Mouse (Mus musculus): ENCODE data around the gene Lrch1. TPM values are rescaled to one million over a fixed set of nuclear protein-coding genes. Genes with fewer than 3 reads are reported as not detected.

Lrch1 gene
- polyA plus RNA-seq, 1 experiment from 2014 or later, result 13.5 TPM

DNA sequence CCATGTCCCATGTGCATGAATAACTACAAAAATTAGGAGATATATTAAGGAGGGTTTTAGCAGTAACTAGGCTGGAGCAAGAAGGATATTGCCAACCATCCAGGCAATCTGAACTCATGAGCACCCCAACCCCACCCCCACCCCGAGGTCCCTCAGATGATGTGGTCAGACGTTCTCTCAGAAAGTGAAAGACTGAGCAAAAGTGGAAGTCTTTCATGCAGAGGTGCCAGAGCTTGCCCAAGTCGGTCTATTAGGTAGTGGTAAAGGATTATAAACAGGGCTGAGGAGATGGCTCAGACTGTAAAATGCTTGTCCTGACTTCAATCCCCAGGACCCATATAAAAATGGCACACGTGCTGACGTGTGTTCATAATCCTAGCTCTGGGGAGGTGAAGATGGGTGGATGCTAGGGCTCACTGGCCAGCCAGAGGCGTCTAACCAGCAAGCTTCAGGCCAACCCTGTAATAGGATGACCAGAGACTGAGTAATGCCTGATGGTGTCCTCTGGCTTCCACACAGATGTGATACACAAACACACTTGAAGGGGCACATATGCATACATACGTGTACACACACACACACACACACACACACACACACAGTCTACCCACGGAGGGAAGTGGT is 18.8 kb downstream of the Lrch1 start:
- no peaks in the 10 kb centered on the region for H3K36me3 ChIP-seq (ENCODE audit: insufficient read depth, low read length)
- TF ChIP-seq EP300 (IDR thresholded peaks at IDR 0.05) (no peak), CTCF (IDR thresholded peaks at IDR 0.05) (no peak)
- no peaks in the 10 kb centered on the region for H3K9me3 ChIP-seq (ENCODE audit: low read length)
- no peak overlapping the region for H3K4me3 ChIP-seq (ENCODE audit: low read depth, low read length)
- no peak overlapping the region for H3K27ac ChIP-seq (ENCODE audit: low read length)
- H3K4me2 ChIP-seq (replicated peaks; ENCODE audit: low read depth, low read length), result no peak overlapping the region
- ATAC-seq (no peak), DNase-seq (ENCODE audit: low spot score) (no peak)
- H3K4me1 ChIP-seq (ENCODE audit: insufficient read depth, low read depth, low read length), result no peaks in the 10 kb centered on the region
- no peak overlapping the region for H3K9ac ChIP-seq (replicated peaks; ENCODE audit: low read depth)
- no peaks in the 10 kb centered on the region for H3K27me3 ChIP-seq (replicated peaks; ENCODE audit: insufficient read depth, low read length)
- 86% methylated on average over 8 of the region's 8 CpGs for WGBS

DNA sequence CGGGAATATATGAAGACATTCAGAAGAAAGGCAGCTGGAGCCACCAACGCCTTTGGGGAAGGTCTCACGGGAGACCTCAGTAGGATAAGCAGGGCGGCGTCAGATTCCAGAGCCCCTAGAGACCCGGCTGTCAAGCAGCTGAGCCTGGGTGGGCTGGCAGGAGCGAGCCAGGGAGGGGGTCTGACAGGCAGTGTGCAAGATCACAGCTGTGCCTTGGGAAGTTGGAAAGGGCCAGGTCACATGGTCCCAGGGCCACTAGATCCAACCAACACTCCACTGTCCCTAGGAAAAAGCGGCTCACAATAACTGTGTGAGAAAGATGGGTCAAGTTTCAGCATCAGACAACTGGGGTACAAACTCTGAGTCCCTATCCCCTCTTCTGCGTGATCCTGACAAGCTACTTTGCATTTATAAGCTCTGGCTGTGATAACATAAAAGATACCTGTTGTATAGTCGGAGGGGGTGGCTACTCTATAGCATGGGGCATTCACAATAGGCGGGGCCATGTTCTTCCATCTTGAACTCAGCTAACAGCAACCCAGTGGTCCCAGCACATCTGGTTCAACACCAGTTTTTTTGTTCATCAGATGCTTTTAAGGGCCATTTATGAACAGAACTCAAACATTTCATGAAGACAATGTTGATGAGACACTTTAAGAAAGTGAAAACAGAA is 20.6 kb downstream of the Lrch1 start:
- peak; percentile 57 for ATAC-seq
- TF ChIP-seq EP300 (IDR thresholded peaks at IDR 0.05) (no peak), CTCF (IDR thresholded peaks at IDR 0.05) (no peak)
- Histone ChIP-seq H3K36me3 (ENCODE audit: insufficient read depth, low read length) (no peaks in the 10 kb centered on the region), H3K27me3 (replicated peaks; ENCODE audit: insufficient read depth, low read length) (no peaks in the 10 kb centered on the region), H3K9ac (replicated peaks; ENCODE audit: low read depth) (no peak overlapping the region), H3K9me3 (ENCODE audit: low read length) (no peaks in the 10 kb centered on the region), H3K4me3 (ENCODE audit: low read depth, low read length) (no peak overlapping the region), H3K27ac (ENCODE audit: low read length) (no peak overlapping the region), H3K4me2 (replicated peaks; ENCODE audit: low read depth, low read length) (no peak overlapping the region), H3K4me1 (ENCODE audit: insufficient read depth, low read depth, low read length) (no peaks in the 10 kb centered on the region; the same call in 1 of the 2 replicates)
- no peak for DNase-seq (ENCODE audit: low spot score)
- WGBS, result 42% methylated on average over 11 of the region's 11 CpGs

DNA sequence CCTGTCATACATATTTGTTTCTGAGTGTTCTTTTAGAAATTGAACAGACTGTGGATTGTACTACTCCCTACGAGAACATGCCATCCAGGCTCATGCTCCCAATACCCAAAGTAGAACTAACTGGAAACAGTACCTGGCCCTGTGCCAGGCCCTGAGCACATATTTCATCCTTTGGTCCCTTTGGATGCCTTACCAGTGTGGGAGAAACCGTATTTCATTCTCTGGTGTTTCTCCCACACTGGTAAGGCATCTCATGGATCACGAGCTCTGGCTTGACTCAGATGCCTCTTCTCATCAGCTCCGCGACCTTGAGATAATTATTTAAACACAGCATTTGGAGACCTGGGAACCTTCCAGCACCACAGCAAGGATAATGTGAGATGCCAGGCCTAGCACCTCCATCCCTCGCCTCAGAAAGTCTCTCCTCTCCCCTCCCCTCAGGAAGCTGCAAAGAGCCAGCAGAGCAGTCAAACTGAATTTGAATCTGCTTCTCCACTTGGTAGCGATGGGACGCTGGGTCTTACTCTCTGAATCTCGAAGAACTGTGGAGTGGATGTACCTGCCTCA is 21.6 kb downstream of the Lrch1 start:
- 76% methylated on average over 9 of the region's 9 CpGs for WGBS
- Histone ChIP-seq H3K4me1 (ENCODE audit: insufficient read depth, low read depth, low read length) (no peaks in the 10 kb centered on the region; the same call in 1 of the 2 replicates), H3K9ac (replicated peaks; ENCODE audit: low read depth) (no peak overlapping the region), H3K36me3 (ENCODE audit: insufficient read depth, low read length) (no peaks in the 10 kb centered on the region), H3K4me3 (ENCODE audit: low read depth, low read length) (no peak overlapping the region), H3K9me3 (ENCODE audit: low read length) (no peaks in the 10 kb centered on the region), H3K27me3 (replicated peaks; ENCODE audit: insufficient read depth, low read length) (no peaks in the 10 kb centered on the region), H3K27ac (ENCODE audit: low read length) (no peak overlapping the region), H3K4me2 (replicated peaks; ENCODE audit: low read depth, low read length) (no peak overlapping the region)
- ATAC-seq (no peak), DNase-seq (ENCODE audit: low spot score) (no peak)
- TF ChIP-seq CTCF (IDR thresholded peaks at IDR 0.05) (no peak), EP300 (IDR thresholded peaks at IDR 0.05) (no peak)

DNA sequence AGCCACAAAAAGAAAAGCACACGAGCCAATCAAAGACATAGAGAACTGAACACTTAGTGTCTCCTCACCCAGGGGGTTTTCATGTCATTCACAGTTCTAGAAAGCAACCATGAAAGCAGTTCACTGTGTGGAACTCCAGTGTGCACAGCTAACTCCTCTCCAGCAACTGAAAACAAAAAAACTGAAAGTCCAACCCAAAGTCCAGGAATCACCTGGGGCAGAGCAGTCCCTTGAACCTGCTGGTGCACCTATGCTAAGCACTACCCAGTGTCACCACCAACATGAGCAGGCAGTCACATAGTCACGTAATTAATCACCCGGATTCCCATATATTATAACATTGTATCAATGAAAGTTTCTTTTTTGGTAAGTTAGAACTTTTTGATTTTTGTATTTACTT is 23.2 kb downstream of the Lrch1 start:
- Histone ChIP-seq H3K27me3 (replicated peaks; ENCODE audit: insufficient read depth, low read length) (no peaks in the 10 kb centered on the region), H3K9me3 (ENCODE audit: low read length) (no peaks in the 10 kb centered on the region), H3K36me3 (ENCODE audit: insufficient read depth, low read length) (no peaks in the 10 kb centered on the region), H3K27ac (ENCODE audit: low read length) (no peak overlapping the region), H3K9ac (replicated peaks; ENCODE audit: low read depth) (no peak overlapping the region), H3K4me1 (ENCODE audit: insufficient read depth, low read depth, low read length) (no peaks in the 10 kb centered on the region; the same call in 1 of the 2 replicates), H3K4me2 (replicated peaks; ENCODE audit: low read depth, low read length) (no peak overlapping the region), H3K4me3 (ENCODE audit: low read depth, low read length) (no peak overlapping the region)
- no peak for TF ChIP-seq CTCF (IDR thresholded peaks at IDR 0.05)
- no peak for TF ChIP-seq EP300 (IDR thresholded peaks at IDR 0.05)
- DNase-seq (ENCODE audit: low spot score) (no peak), ATAC-seq (no peak)
- WGBS, result 76% methylated on average over 3 of the region's 3 CpGs

DNA sequence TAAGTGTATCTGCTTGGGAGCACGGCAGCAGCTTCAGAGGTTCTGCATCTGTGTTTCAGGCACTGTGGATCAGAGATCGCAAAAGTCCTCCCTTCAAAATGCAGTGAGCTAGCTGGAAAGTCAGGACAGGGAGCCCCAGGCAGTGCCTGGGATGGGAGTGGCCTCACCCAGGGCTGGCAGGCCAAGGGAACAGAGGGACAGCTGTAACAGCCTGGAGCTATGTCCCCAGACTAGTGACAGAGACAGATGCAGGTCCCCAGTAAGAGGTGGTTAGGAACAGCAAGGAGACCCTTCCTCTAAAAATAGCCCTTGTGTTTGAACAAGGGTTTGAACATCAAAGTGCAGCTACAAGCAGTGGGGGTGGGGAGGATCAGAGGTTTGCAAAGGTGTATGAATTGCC is 23.6 kb downstream of the Lrch1 start:
- H3K36me3 ChIP-seq (ENCODE audit: insufficient read depth, low read length), result no peaks in the 10 kb centered on the region
- H3K27ac ChIP-seq (ENCODE audit: low read length), result no peak overlapping the region
- H3K9ac ChIP-seq (replicated peaks; ENCODE audit: low read depth), result no peak overlapping the region
- ATAC-seq (no peak), DNase-seq (ENCODE audit: low spot score) (no peak)
- H3K4me2 ChIP-seq (replicated peaks; ENCODE audit: low read depth, low read length), result no peak overlapping the region
- no peaks in the 10 kb centered on the region; the same call in 1 of the 2 replicates for H3K4me1 ChIP-seq (ENCODE audit: insufficient read depth, low read depth, low read length)
- no peaks in the 10 kb centered on the region for H3K9me3 ChIP-seq (ENCODE audit: low read length)
- H3K4me3 ChIP-seq (ENCODE audit: low read depth, low read length), result no peak overlapping the region
- WGBS, result 68% methylated on average over 2 of the region's 2 CpGs
- H3K27me3 ChIP-seq (replicated peaks; ENCODE audit: insufficient read depth, low read length), result no peaks in the 10 kb centered on the region
- TF ChIP-seq CTCF (IDR thresholded peaks at IDR 0.05) (no peak), EP300 (IDR thresholded peaks at IDR 0.05) (no peak)

DNA sequence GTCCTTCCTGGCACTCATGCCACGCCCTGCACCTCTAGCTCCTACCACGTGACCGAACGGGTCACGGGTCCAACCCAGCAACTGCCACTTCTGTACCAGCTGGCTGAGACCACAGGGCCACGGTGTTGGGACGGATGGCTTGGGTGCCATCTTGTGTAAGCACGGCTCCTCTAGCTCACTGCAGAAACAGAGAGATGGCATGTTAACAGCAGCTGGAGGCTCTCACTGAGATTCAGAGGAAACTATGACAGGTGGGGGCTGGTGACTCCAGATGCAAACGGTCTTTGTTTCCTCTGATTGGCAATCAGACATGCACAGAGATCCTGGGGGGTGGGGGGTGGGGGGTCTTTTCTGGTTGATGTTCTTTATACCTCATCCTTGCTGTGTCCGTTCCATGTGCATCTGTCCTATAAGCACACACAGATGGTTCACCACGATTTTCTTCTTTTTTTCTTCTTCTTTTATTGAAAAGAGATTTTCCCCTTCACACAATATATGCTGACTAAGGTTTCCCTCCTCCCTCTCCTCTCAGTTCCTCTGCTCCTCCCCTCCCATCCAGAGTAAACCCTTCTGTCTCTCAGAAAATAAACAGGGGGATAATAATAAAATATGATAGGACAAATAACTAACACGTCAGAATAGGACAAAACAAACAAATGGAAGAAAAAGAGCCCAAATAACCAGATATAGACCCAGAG is 25.5 kb downstream of the Lrch1 start:
- H3K27me3 ChIP-seq (replicated peaks; ENCODE audit: insufficient read depth, low read length), result no peaks in the 10 kb centered on the region
- ATAC-seq (0 out of 2 replicates have a peak, but pooled peaks have one; percentile 5), DNase-seq (ENCODE audit: low spot score) (no peak)
- H3K9me3 ChIP-seq (ENCODE audit: low read length), result no peaks in the 10 kb centered on the region
- H3K27ac ChIP-seq (ENCODE audit: low read length), result no peak overlapping the region
- no peak overlapping the region for H3K9ac ChIP-seq (replicated peaks; ENCODE audit: low read depth)
- no peak overlapping the region for H3K4me2 ChIP-seq (replicated peaks; ENCODE audit: low read depth, low read length)
- H3K36me3 ChIP-seq (ENCODE audit: insufficient read depth, low read length), result no peaks in the 10 kb centered on the region
- 64% methylated on average over 12 of the region's 12 CpGs for WGBS
- no peak overlapping the region for H3K4me3 ChIP-seq (ENCODE audit: low read depth, low read length)
- no peaks in the 10 kb centered on the region; the same call in 1 of the 2 replicates for H3K4me1 ChIP-seq (ENCODE audit: insufficient read depth, low read depth, low read length)
- no peak for TF ChIP-seq EP300 (IDR thresholded peaks at IDR 0.05)
- 0 out of 2 replicates have a peak, but pooled peaks have one; percentile 4 for TF ChIP-seq CTCF (IDR thresholded peaks at IDR 0.05)

All from lung, postnatal 0 days (tissue).